Mouse (Mus musculus) embryo, embryonic 9.5 days (tissue): ENCODE data around the gene Cd180.
A peak's percentile ranks its signal among the peaks of the same experiment; 100 is the strongest.
"Not testable (repeated sequence)": the region's sequence is repeated elsewhere in the genome, so short reads cannot be mapped to it uniquely, and the experiment has no call there.

Experiments used
- DNase-seq: peaks from one replicate; pipeline ENCODE4 v3.0.0-alpha.2; 2017; ENCODE audit errors: extremely low spot score

Gene Cd180

DNA sequence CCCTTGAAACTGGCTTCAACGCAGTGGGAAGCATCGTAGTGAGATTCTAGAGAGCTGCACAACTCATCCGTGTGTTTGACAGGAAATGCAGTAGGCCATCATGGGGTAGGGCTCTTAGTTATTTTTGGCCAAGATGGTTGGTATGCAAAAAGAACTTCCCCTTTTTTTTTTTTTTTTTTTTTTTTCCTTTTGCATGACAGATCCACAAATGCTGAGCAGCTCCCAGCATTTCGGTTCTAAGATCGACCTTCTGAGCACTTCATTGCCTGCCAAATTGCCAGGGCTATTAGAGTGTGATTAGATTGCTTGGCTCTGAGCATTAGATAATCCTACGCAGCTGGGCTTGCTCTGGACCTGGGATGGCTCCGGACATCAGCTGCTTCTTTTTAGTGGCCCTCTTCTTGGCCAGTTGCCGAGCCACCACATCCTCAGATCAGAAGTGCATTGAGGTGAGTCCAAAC is at the start of gene Cd180:
Gene Cd180 (plus strand): TSS at position 218 of the 461 bp plus-strand sequence.
- no peak for DNase-seq

DNA sequence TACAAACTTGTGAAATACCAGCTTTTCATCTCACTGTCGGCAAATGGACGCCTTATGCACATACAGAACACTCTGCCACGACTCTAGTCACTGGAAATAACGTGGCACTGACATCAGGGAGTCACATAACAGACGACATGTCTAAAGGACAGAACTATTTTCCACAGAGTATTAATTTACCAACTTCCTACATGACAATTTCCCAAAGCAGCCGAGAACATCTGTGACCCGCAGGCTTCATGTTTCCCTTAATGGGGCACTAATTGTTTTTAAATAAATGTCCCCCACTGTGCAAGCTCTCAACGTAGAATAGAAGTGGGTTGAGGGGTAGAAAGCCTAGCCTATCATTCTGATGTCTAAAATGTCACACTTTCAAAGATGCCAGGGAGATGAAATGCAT is 49.0 kb upstream of the Cd180 start:
- peak; percentile 22 for DNase-seq

DNA sequence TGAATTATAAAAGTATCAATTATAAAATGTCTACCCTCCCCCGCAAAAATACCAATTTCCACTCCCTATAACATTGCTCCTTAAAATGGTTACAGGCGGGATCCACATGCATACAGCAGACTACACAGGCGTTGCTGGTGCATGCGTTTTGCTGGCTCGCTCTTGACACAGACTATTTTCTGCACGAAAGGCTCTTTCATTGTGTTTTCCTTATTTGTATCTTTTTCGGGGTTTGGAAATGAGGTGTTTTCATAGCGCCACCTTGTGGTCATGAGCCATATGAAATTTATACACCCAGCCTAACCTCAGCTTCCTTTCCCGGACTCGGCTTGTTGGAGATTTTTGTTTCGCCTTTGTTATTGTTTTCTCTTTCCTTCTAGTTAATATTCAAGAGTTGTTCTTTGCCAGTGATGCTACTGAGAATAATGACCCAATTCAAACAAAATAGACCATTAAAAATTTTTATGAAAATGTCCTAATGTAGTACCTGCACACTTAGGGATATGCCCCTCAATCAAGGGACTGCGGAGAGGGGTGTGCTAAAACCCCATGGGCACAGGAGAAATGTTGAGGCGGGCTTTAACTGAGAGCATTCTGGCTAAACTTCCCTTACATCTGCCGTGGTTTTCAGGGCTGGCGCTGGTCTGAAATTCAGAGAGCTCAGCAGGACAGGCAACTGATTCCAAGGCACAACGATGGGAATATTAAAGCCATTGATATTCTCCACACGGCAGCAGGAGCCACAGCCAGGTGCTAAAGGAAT is 48.4 kb upstream of the Cd180 start:
- DNase-seq = peak; percentile 73

DNA sequence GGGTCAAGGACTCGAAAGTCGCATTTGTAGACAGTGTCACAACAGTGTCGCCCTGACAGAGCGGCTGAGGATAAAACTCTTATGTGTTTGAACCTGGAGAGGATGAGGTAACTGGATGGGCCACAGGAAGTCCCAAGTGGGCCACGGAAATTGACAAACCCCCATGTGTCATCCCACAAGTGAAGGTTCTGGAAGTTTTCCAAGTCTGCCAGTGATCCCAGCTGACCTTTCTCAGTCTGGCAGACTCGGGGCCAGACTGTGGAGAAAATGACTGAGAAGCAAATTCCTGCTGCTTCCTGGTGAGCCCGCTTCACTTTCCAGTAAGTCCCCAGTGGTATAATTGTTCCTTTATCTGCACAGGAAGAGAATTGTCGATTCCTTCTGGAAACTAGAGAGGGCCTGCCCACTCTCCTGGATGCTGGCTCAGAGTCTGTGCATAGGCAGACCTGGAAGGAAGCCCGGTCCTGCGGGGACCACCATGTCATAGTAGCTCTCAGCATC is 47.0 kb upstream of the Cd180 start:
- no peak for DNase-seq

DNA sequence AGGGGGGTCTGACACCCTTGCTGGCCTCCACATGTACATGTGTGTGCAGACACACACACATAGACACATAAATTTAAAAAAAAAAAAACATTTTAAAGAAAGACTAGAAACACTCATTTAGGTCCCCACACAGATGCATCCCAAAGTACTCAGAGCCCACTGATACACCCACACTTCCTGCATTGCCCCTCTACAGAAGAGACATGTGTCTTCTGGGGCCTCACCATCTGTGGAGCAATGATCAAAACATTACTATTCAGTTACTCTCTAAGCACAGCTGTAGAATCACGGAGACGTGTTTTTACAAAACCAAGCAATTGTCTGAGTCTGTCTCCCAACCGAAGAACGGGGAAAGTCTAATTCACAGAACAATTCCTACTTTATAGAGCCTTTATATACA is 45.8 kb upstream of the Cd180 start:
- DNase-seq = no peak

DNA sequence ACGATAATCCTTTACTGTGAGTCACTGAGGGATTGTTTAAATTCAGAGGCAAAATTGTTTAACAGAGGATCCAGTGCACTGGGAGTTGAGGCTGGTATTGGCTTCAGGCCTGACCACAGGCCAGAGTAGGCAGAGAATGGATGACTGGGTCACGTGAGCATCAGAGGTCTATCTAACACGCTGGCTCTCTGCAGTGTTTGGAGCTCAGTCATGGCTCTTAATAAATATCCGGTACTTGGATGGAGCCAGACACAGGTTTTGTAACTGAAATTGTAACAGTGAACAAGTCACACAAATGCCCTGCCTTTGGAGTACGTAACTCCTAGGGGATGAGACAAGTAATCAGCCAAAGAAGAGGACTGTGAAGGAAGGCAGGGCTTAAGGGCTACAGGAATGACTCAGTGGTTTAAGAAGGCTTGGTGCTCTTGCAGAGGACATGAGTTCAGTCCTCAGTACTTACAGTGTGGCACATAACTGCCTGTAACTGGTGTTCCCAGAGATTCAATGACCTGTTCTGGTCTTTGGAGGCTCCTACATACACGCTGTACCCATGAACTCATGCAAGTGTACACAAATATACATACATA is 41.0 kb upstream of the Cd180 start:
- DNase-seq = no peak

DNA sequence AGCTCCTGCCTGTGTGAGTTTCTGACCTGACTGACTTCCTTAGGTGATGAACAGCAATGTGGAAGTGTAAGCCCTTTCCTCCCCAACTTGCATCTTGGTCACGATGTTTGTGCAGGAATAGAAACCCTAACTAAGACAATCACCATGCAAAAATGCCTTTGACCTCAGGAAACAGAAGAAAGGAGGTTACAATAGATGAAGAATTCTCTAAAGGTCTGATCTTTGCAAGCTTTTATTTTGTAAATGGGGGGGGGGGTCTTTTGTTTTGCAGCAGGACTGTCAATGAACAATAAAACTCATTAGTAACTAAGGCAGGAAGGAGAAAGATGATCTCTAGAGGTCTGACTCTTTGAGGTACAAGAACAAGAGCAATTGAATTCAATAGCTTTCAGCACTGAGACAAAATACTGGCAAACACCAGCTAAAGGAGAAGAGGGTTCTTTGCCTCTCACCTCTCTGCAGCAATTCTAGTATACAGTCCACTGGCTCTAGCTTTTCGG is 38.2 kb upstream of the Cd180 start:
- DNase-seq = no peak

DNA sequence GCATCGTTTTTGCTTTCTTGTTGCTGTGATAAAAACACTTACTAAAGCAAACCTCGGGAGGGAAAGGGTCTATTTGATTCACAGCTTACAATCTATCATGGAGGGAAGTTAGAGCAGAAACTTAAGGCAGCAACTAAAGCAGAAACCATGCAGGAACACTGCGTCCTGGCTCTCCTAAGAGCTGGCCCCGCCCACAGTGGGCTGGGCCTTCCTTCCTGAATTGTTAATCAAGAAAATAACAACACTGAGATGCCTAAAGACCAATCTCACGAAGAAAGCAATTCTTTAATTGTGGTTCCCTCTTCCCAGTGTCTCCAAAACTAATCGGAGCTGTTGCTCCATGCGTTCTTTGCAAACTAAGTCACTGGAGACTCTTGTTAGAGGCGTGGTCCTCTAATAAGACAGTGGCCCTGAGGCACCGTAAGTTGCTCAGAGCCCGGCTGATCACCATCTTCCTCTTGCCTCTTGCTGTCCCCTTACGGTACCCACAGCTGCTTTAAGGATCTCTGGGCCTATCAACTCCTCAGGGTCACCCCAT is 37.1 kb upstream of the Cd180 start:
- no peak for DNase-seq

DNA sequence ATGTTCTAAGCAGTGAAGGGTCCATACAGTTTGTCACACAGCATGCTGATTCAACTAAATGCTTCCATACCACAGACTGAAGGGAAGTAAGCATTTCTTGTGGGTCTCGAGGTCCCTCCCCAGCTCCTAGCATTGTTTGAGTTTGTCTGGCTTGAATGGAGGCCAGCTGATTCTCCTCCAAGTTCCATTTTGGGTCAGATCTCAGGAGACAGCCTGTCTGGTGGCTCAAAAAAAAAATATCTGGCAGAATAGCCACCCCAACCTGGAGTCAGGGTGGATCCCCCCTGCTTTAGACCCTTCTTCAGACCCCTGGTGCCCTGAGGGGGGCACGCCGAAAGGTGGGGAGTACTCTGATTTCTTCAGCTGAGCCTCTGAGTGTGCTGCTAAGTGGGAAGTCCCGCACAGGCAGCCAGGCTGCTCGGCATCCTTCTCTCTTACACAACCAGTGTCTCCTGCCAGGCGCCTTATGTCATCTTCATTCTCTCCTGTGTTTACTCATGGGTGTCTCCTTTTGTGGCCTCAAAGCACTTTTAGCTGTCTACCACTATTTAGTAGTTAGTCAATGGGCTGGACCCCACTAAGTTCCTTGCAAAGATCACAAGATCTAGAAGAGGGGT is 35.0 kb upstream of the Cd180 start:
- no peak for DNase-seq

DNA sequence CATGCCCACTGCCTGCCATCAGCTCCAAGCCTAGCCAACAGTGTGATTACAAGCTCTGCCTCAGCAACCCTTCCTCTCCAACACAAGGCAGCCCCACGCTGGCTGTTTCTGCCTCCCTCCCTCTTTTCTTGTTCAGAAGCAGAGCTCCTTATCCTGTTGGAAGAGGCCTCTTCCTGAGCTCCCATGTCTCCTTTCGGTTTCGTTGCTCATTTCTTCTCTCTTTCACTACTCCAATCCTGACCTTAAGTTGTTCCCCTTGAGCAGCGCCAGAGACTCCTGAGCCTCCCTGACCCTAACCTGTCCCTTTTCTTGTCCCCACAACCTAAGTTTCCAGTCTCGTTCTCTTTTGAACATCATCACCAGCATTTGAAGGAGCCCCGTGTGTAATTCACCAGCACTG is 29.3 kb upstream of the Cd180 start:
- DNase-seq = no peak

DNA sequence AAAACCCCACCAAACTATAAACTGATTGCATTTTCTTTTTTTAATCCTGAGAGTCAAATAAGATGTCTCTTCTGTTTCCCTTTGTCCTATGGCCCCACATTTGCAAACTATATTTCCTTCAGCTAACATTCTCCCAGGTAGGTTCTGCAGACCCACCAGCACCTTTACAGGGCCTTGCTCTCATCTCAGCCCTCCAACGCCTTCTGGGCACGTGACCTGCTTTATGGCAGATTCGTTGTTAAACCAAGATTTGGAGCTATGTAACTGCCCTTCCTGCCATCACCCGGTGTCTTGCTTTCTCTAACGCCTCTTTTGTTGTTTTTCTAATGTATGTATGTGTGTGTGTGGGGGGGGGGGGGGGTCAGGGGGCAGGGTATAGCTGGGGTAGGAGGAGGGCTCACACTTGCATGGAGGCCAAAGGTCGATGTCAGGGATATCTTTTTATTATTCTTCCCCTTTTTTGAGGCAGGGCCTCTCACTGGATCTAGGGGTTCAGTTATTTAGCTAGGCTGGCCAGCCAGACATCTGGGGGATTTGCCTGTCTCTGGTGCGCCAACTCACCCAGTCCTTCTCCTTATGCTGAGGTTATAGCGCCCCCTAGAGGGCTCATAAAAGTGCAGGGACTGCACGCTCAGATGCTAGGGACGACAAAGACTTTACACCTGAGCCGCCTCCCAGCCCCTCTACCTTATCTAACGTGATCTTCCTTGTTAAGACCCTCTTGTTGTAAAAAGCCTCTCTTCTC is 28.3 kb upstream of the Cd180 start:
- peak; percentile 60 for DNase-seq

DNA sequence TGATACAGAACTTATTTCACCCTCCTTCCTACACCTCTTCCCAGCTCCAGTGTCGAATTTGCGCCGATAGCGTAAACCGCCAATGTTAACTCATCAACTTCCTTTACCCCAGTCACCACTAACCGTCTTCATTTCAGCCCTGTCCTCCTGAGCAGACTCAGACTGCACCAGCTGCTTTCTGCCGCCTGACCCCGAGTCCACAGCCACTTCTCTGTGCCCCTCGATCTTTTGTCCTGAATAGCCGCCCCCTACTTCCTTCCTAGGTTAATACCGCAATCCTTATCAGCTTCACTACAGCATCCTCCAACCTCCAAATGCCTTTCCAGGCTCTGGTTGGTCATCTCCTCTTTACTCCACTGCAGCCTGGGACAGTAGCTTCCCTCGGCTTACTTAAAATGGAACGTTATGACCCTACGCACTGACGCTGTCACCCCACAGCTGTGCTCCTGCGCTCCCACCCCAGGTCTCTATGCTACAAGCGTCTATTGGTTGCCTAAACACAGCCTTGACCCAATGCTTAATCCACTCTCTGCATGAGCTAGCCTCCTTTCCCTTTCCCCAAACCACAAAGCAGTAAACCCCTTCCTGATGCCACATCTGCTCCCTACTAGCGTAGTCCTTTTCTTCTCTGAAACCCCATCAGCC is 27.6 kb upstream of the Cd180 start:
- DNase-seq = no peak

DNA sequence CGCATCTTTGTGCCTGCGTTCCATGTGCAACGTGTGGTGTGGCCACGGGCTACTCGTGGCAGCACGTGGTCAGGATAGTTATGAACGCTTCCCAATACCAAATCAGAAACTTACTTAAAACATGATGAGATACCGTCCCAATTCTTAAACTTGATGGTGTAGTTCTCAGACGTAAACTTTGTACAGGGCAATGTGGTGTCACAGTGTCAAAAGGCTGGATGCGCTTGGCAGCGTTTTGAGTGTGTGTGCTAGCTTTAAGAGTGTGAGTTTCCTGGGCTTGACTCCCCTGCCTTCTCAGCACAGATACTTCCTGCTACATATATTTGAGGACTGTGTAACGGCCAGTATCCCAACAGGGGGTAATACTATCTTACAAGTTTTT is 27.1 kb upstream of the Cd180 start:
- no peak for DNase-seq

DNA sequence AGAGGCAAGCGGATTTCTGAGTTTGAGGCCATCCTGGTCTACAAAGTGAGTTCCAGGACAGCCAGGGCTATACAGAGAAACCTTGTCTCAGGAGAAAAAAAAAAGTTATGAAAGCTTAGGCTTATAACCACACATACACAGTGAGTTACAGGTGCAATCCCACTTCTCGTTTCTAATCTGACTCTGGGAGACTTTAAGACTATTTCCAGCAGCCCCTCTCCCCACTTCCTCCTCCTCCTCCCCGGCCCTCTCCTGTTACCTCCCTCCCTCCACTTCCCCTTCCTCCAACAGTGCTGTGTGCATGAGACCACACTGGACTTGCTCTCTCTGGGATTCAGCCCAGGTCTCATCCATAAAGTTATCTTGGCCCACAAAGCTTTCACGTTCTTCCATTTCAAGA is 26.6 kb upstream of the Cd180 start:
- DNase-seq = no peak

DNA sequence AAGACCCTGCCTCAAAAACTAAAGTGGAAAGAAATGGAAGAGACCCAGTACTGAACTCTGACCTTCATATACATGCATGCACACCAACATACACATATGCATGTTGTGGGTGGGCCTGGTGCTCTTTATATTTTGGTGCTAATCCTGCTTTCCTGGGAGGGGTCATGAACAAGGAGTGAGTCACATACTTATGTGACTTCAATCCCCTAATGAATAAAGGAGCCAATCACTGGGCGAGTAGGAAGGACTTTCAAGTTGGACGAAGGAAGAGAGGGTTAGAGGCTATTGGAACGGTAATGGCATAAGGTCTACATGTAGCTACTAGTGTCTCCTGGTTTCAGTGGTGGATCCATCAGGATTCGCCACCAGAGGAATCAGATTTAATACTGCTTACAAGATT is 26.0 kb upstream of the Cd180 start:
- no peak for DNase-seq

DNA sequence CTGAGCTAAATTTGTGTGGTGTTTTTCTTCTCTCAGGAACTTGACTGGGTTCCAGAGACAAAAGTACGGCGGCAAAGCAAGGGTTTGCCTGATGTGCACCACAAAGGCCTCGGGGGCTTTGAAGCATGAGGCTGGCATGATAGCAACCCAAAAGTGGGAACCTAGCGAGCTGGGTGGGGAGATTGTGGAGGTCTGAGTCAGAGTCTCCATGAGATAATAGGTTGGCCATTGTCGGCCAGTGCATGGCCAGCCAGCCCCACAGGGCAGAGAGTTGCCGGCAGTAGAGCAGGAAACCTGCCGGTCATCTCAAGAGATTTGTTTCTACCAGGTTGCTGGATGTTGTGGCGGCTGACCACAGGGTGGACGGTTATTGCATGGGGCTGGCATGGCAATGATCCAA is 25.5 kb upstream of the Cd180 start:
- DNase-seq = no peak

DNA sequence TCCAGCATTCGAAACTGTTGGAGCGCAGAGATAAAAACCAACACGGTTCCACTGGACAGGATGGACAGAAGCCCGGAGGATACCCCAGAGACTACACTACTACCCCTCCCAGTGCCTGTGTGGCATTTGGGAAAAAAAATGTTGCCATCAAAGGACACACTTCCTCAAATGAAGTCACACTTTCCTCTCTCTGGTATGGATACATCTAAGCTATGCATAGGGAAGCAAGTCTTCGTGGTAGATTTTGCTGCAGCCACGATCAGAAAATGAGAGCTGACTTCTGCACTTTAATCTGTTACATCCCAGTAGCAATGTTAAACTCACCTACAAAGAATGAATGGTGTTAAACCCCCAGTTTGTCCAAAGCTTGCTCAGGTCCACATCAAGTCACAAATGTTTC is 24.4 kb upstream of the Cd180 start:
- no peak for DNase-seq

DNA sequence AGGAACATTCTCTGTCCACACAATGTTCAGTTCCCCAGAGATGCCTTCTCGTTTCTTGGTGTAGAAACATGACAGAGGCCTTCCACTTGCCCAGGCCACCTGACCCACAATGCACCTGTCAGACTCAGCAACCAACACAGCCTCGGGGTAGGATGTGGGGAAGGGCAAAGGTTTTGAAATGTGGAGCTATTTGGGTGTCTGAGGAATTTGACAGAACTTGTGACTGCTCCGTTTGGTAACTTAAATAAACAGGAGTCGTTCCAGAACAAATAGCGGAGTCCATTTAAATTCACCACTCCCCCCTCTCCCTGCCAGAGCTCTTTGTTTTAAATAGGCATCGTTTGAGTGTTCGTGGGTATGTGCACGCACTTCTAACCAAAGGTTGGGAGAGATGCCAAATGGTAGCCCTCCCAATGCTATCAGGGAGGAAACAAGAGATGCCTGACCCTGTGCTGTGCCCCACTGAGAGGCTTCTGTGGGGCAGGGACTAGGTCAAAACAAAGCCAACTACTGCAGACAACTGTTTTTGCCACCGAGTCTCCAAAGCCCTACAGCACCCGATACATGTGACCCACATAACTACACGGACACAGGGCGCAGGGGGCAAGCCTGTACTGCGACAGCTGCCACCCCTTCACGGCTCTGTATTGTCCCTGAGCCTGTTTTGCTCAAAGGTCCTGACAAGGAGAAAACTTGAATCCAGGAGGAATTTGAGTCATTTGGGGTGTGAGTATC is 23.7 kb upstream of the Cd180 start:
- no peak for DNase-seq

DNA sequence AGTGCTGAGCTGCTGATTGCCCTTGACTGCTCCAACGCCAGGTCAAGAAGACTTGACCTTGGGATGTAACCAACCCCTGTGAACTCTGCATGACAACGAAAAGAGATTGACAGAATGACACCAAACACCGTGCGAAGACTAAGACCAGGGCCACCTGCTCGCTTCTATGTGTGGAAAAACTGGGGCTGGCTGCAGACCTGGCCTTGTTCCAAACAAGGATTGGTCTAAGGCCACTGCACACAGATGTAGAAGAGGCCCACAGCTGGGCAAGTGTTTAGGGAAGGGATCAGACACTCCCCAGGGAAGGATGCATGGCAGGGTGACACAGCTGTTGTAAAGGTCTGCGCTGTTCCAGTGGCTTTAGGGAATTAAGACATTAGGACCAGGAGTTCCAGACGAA is 22.9 kb upstream of the Cd180 start:
- no peak for DNase-seq

DNA sequence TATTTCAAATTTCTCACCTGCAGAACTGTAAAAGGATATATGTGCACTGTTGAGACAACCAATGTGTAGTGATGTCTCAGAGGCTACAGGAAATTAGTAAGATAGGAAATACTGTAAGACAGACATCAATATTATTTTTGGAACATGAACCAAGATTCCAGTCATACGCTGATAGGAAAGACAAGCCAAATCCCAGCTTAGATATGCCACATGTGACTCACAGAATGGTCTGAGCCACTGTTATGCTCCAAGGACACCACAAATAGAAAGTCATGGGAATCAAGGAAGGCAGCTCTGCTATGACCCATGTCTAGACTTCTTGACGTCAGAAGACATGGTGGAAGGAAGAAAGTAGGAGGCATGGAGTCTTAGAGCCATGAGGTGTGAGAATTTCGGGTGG is 19.3 kb upstream of the Cd180 start:
- no peak for DNase-seq

DNA sequence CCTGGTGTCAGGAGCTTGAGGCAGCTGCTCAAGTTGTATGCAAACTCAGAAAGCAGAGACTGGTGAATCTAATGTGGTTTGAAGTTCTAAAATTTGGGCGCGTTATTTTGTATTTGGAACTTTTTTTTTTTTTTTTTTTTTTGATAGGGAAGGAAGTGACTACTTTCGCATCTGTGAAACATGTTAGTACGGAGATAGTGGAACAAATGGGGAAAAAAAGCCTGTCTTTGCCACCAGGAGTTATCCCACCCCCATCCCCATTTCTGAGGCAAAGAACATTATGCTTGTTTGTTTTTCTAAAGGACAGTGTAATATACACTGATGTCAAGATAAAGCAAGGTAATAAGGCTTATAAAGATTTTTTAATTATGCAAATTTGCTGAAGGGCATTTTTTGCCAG is 15.8 kb upstream of the Cd180 start:
- not testable (repeated sequence) for DNase-seq
